8 mouse cellular contexts compared by ENCODE assay signal in genomic region chr9:73557805-73558204, GRCm38 (mm10).
DNase-seq lines count a peak whose midpoint lies in the region; ATAC-seq and TF ChIP-seq lines count a peak whose summit lies in the region.

No protein-coding gene starts in this region.

- H3K36me3 ChIP-seq in heart, embryonic 10.5 days, result no peaks in the 10 kb centered on the region
- H3K36me3 ChIP-seq in ES-E14 (ENCODE audit: control insufficient read depth, insufficient read depth, low read length, poor library complexity, severe bottlenecking), result no peaks in the 10 kb centered on the region
- no peaks in the 10 kb centered on the region for H3K36me3 ChIP-seq in heart, postnatal 0 days (replicated peaks; ENCODE audit: control insufficient read depth, insufficient read depth, low read length)

- ATAC-seq in heart, postnatal 0 days (ENCODE audit: insufficient read depth, low read depth), result no peak

- peak; percentile 64 for TF ChIP-seq CTCF in heart, postnatal 0 days (IDR thresholded peaks at IDR 0.05; ENCODE audit: low read depth)

- H3K27ac ChIP-seq in heart, embryonic 10.5 days, result no peak overlapping the region
- H3K27ac ChIP-seq in ES-E14 (ENCODE audit: insufficient read depth, low read depth, low read length, poor library complexity, severe bottlenecking), result no peak overlapping the region
- no peak overlapping the region for H3K27ac ChIP-seq in heart, postnatal 0 days (ENCODE audit: low read depth)

- H3K4me1 ChIP-seq in heart, embryonic 10.5 days, result peaks cover 4% of the 10 kb centered on the region; the same call in 1 of the 2 replicates
- H3K4me1 ChIP-seq in ES-E14 (ENCODE audit: control insufficient read depth in 2 of 2, insufficient read depth in 2 of 2, low read length in 2 of 2, poor library complexity in 1 of 2), result no peaks in the 10 kb centered on the region
- H3K4me1 ChIP-seq in heart, postnatal 0 days (ENCODE audit: control insufficient read depth, insufficient read depth), result no peaks in the 10 kb centered on the region

- in situ Hi-C loops in ES-E14 (cut with MboI; ENCODE audit: low sequenced_read_pairs in 2 of 2, unreplicated experiment in 2 of 2), result loop anchor here (10.0 to 25.0 kb wide), 2 partner anchors 427 to 429 kb away; no protein-coding TSS in a partner anchor

- intact Hi-C loops in left cerebral cortex, postnatal 14 days (cut with DNase I), result loop anchor here (5.0 to 10.0 kb wide), 2 partner anchors 383 to 409 kb away; partner anchors contain the start of gene Unc13c

- WGBS in heart, embryonic 10.5 days, result 68% methylated on average over 2 of the region's 2 CpGs
- 64% methylated on average over 2 of the region's 2 CpGs for WGBS in heart, postnatal 0 days

- peak; percentile 4 to 55 for DNase-seq in heart, adult 18-20 months
- DNase-seq in heart, embryonic 10.5 days (ENCODE audit: low spot score), result no peak
- DNase-seq in ES-E14 (ENCODE audit: low read depth, low spot score), result peak; percentile 69
- peak; percentile 50 for DNase-seq in cerebellum, adult 11-12 months
- DNase-seq in heart, postnatal 0 days (ENCODE audit: low spot score), result no peak
- DNase-seq in left cerebral cortex, postnatal 14 days (ENCODE audit: low spot score in 2 of 2), result peak; percentile 33 to 50
- peak; percentile 15 for DNase-seq in ovary, postnatal 14 days (ENCODE audit: low spot score)
- DNase-seq in urinary bladder, postnatal 36 days (ENCODE audit: low spot score in 2 of 2), result peak; percentile 24 to 34

- H3K9me3 ChIP-seq in heart, embryonic 10.5 days, result no peaks in the 10 kb centered on the region
- H3K9me3 ChIP-seq in ES-E14 (ENCODE audit: control insufficient read depth, insufficient read depth, low read depth, low read length), result no peaks in the 10 kb centered on the region
- no peaks in the 10 kb centered on the region for H3K9me3 ChIP-seq in heart, postnatal 0 days (replicated peaks; ENCODE audit: control insufficient read depth, low read length)

- no peak overlapping the region for H3K4me3 ChIP-seq in heart, embryonic 10.5 days
- H3K4me3 ChIP-seq in ES-E14 (ENCODE audit: insufficient read depth in 1 of 2, low read depth in 1 of 2, low read length in 2 of 2, poor library complexity in 1 of 2, severe bottlenecking in 1 of 2), result peak overlapping the region in 1 of 2 experiments; percentile 47; a peak in 1 of 4 replicates
- no peak overlapping the region for H3K4me3 ChIP-seq in heart, postnatal 0 days (ENCODE audit: low read depth, low read length)

- no peak for TF ChIP-seq EP300 in heart, postnatal 0 days (IDR thresholded peaks at IDR 0.05; ENCODE audit: low read depth)

- no peaks in the 10 kb centered on the region for H3K27me3 ChIP-seq in heart, embryonic 10.5 days (ENCODE audit: insufficient read depth, poor library complexity, severe bottlenecking)
- no peaks in the 10 kb centered on the region for H3K27me3 ChIP-seq in heart, postnatal 0 days (ENCODE audit: control insufficient read depth, insufficient read depth, low read length)

- H3K4me2 ChIP-seq in heart, postnatal 0 days (ENCODE audit: low read depth, low read length), result no peak overlapping the region

- no peak overlapping the region for H3K9ac ChIP-seq in ES-E14 (ENCODE audit: insufficient read depth, low read depth, low read length, poor library complexity, severe bottlenecking)
- no peak overlapping the region for H3K9ac ChIP-seq in heart, postnatal 0 days (replicated peaks; ENCODE audit: low read depth, low read length)

TF ChIP-seq in ES-E14, 5 proteins besides CTCF, POLR2A, EP300 and RAD21:
- TF ChIP-seq ZNF384 (IDR thresholded peaks at IDR 0.05; ENCODE audit: low read depth, low read length) (no peak), ZC3H11A (IDR thresholded peaks at IDR 0.05; ENCODE audit: borderline replicate concordance, low read depth, low read length) (peak; percentile 86)

Comparison
In these comparisons a context has a peak if more than half of its experiments do, and no peak if none do; other contexts are left out.
1. DNase-seq: peak in heart, adult 18-20 months (2 of 2), ES-E14 (single experiment), cerebellum, adult 11-12 months (single experiment), left cerebral cortex, postnatal 14 days (2 of 2), ovary, postnatal 14 days (single experiment) and urinary bladder, postnatal 36 days (2 of 2); none in heart, embryonic 10.5 days (single experiment) and heart, postnatal 0 days (single experiment).